Mouse (Mus musculus) E14TG2a.4 (cell line): Measurements from ENCODE around the gene Nrip3.

Experiments
- CTCF ChIP-seq: conservative IDR thresholded peaks from 2 replicates; pipeline ENCODE4 v1.5.1; 2014; ENCODE audit warnings: low read length
- NANOG ChIP-seq: IDR thresholded peaks from 2 replicates; pipeline ENCODE4 v1.6.1; 2014; ENCODE audit warnings: borderline replicate concordance, low read length, mixed read lengths

- no peak for TF ChIP-seq CTCF
- no peak for TF ChIP-seq NANOG
Observed at GRCm38 (mm10) chr7:109754034-109754433, 27.8 kb downstream of the Nrip3 start.
